Mouse (Mus musculus): Measurements from ENCODE around the gene Zfp609. TPM values are rescaled to one million over a fixed set of nuclear protein-coding genes. Genes with fewer than 3 reads are reported as not detected.

Gene Zfp609
- polyA plus RNA-seq (2014; fragmentation: Illumina TruSeq; extraction: RNeasy Lipid Tissue Mini Kit (QIAGEN cat#74804); ENCODE audit: low read depth, low replicate concordance), result 7.8 TPM

GRCm38 (mm10) chr9:65827344-65828015 is at the start of gene Zfp609:
TSS of gene Zfp609 (minus strand) at chr9:65827564.

GRCm38 (mm10) chr9:65667701-65668100 is 159.7 kb downstream of the Zfp609 start, which contains the start of gene Oaz2:
TSS of gene Oaz2 (plus strand) at chr9:65668001.

Other genes with a start within 250 kb of the Zfp609 start
- gene Plekho2, start 247.5 kb downstream of the Zfp609 start, polyA plus RNA-seq (2014; fragmentation: Illumina TruSeq; extraction: RNeasy Lipid Tissue Mini Kit (QIAGEN cat#74804); ENCODE audit: low read depth, low replicate concordance), result 0.32 TPM
- not detected for gene Pif1, start 240.4 kb downstream of the Zfp609 start, polyA plus RNA-seq (2014; fragmentation: Illumina TruSeq; extraction: RNeasy Lipid Tissue Mini Kit (QIAGEN cat#74804); ENCODE audit: low read depth, low replicate concordance)
- gene Rbpms2, start 197.9 kb downstream of the Zfp609 start, polyA plus RNA-seq (2014; fragmentation: Illumina TruSeq; extraction: RNeasy Lipid Tissue Mini Kit (QIAGEN cat#74804); ENCODE audit: low read depth, low replicate concordance), result 70.9 TPM
- 60.8 TPM for gene Oaz2, start 159.6 kb downstream of the Zfp609 start, polyA plus RNA-seq (2014; fragmentation: Illumina TruSeq; extraction: RNeasy Lipid Tissue Mini Kit (QIAGEN cat#74804); ENCODE audit: low read depth, low replicate concordance)
- gene Pclaf, start 62.7 kb upstream of the Zfp609 start, polyA plus RNA-seq (2014; fragmentation: Illumina TruSeq; extraction: RNeasy Lipid Tissue Mini Kit (QIAGEN cat#74804); ENCODE audit: low read depth, low replicate concordance), result 0.73 TPM
- 53.4 TPM for gene Trip4, start 81.2 kb upstream of the Zfp609 start, polyA plus RNA-seq (2014; fragmentation: Illumina TruSeq; extraction: RNeasy Lipid Tissue Mini Kit (QIAGEN cat#74804); ENCODE audit: low read depth, low replicate concordance)
- 16.0 TPM for gene Csnk1g1, start 81.4 kb upstream of the Zfp609 start, polyA plus RNA-seq (2014; fragmentation: Illumina TruSeq; extraction: RNeasy Lipid Tissue Mini Kit (QIAGEN cat#74804); ENCODE audit: low read depth, low replicate concordance)
- gene Ppib, start 232.7 kb upstream of the Zfp609 start, polyA plus RNA-seq (2014; fragmentation: Illumina TruSeq; extraction: RNeasy Lipid Tissue Mini Kit (QIAGEN cat#74804); ENCODE audit: low read depth, low replicate concordance), result 218 TPM
- not detected for gene Snx22, start 242.2 kb upstream of the Zfp609 start, polyA plus RNA-seq (2014; fragmentation: Illumina TruSeq; extraction: RNeasy Lipid Tissue Mini Kit (QIAGEN cat#74804); ENCODE audit: low read depth, low replicate concordance)

All from kidney, adult 10 weeks (tissue).